Mouse (Mus musculus) C2C12 (cell line): ENCODE measurements around the gene Lrrc18. TPM values are rescaled to one million over a fixed set of nuclear protein-coding genes. Genes with fewer than 3 reads are reported as not detected.

ENCODE experiments used
- H3K27me3 ChIP-seq: one replicate; pipeline ENCODE4 v1.6.1; 2011; ENCODE audit not compliant: control insufficient read depth, insufficient read depth, insufficient read length
- H3K36me3 ChIP-seq: one replicate; pipeline ENCODE4 v1.6.1; 2011; ENCODE audit not compliant: control insufficient read depth, insufficient read depth
- H3K4me3 ChIP-seq: one replicate; pipeline ENCODE4 v1.5.1; 2011; ENCODE audit warnings: mild to moderate bottlenecking, control low read depth; ENCODE audit not compliant: poor library complexity, insufficient read depth, severe bottlenecking
- H3K79me2 ChIP-seq: one replicate; pipeline ENCODE4 v1.6.1; 2011; ENCODE audit not compliant: control insufficient read depth, insufficient read depth
- H3K79me3 ChIP-seq: one replicate; pipeline ENCODE4 v1.6.1; 2011; ENCODE audit warnings: low read depth, control low read depth
- H3ac ChIP-seq: one replicate; pipeline ENCODE3; 2011; ENCODE audit warnings: low read depth; ENCODE audit not compliant: control insufficient read depth, insufficient read length
- CEBPB ChIP-seq: IDR thresholded peaks from one replicate; pipeline ENCODE4 v1.6.1; 2011; ENCODE audit warnings: low read depth, mild to moderate bottlenecking, control low read depth, moderate library complexity
- CTCF ChIP-seq: IDR thresholded peaks from one replicate; pipeline ENCODE4 v1.5.1; 2011; ENCODE audit not compliant: control insufficient read depth, insufficient read depth, insufficient read length
- FOSL1 ChIP-seq: IDR thresholded peaks from one replicate; pipeline ENCODE4 v1.8.0; 2011; ENCODE audit warnings: mild to moderate bottlenecking, low read length; ENCODE audit not compliant: poor library complexity, insufficient read depth, severe bottlenecking
- MAX ChIP-seq: IDR thresholded peaks from one replicate; pipeline ENCODE4 v1.6.1; 2011; ENCODE audit warnings: mild to moderate bottlenecking, control low read depth
- MYOD1 ChIP-seq: IDR thresholded peaks from one replicate; pipeline ENCODE4 v1.6.1; 2011; ENCODE audit warnings: low read depth; ENCODE audit not compliant: control insufficient read depth, insufficient read length
- MYOG ChIP-seq: IDR thresholded peaks from one replicate; pipeline ENCODE4 v1.6.1; 2011; ENCODE audit not compliant: control insufficient read depth, insufficient read length; ENCODE audit errors: extremely low read depth
- USF1 ChIP-seq: IDR thresholded peaks from one replicate; pipeline ENCODE4 v1.6.1; 2011; ENCODE audit warnings: low read depth, mild to moderate bottlenecking, control low read depth, moderate library complexity
- polyA plus RNA-seq: library from polyadenylated mRNA; unstranded; fragments of >200 nt; fragmentation: generic; extraction: Trizol; gene quantifications from one replicate; pipeline ENCODE4 v1.2.1, GENCODE M21; 2012; ENCODE audit warnings: missing spikeins

Lrrc18 gene
- polyA plus RNA-seq, 1 experiment: not detected

DNA sequence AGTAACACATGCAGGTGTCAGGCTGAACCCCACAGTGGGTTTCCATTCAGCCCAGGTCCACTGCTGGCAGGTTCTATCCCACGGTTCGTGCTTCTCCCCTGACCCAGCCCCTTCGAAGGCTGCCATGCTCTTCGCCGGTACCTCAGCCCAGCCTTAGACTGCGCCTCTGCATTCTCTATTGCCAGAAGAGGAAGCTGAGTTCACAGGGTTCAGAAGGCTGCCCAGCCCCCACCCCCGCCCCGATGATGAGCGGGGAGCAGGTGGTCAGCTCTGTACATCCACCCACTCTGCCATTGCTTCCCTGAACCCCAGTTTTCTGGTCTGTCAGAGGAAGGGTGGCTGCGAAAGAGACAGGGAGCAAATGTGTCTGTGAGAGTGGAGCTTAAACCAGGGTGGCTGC, 8.3 kb downstream of the Lrrc18 start:
- H3K4me3 ChIP-seq: no peak overlapping the region
- no peaks in the 10 kb centered on the region for H3K79me3 ChIP-seq
- H3ac ChIP-seq: no peak overlapping the region
- H3K27me3 ChIP-seq: peaks cover 14% of the 10 kb centered on the region
- TF ChIP-seq CTCF (no peak), MYOD1 (no peak), MAX (no peak), MYOG (no peak), USF1 (no peak), FOSL1 (no peak), CEBPB (no peak)
- H3K36me3 ChIP-seq: no peaks in the 10 kb centered on the region
- no peaks in the 10 kb centered on the region for H3K79me2 ChIP-seq

DNA sequence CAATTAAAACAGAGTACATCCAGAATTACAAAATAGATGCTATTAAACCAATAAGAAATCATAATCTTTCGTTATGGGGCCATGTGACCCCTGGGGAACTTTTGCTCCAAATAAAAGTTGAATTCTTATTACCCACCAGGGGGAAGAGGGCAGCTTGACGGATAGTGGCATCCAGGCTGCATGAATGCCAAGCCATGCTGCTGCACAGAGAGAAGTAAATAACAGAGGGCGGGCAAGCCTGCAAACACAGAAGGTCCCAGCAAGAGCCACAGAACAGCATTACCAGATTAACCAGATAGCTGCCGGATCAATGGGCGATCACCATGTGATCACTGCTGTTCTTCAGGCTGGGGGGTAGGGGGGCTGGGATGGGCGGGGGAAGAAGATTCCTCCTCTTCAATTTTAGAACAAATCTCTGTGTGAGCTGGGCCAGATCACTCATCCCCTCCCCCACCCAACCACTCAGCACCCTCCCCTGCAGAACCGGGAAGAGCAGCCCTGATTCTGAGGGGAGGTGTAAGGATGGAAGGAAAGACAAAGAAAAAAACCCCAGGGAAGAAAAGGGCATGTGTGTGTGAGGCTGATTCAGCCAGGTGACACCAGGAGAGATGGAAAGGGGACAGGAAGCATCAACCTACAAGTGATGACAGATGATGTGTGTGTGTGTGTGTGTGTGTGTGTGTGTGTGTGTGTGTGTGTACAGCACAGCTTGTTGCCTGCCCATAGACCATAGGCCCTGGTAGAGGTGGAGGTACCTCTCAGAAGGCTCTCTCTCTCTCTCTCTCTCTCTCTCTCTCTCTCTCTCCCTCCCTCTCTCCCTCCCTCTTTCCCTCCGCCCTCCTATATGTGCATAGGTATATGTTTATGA, 9.2 kb downstream of the Lrrc18 start:
- Histone ChIP-seq H3K79me2 (no peaks in the 10 kb centered on the region), H3K27me3 (peaks cover 12% of the 10 kb centered on the region), H3ac (no peak overlapping the region), H3K36me3 (no peaks in the 10 kb centered on the region), H3K4me3 (no peak overlapping the region), H3K79me3 (no peaks in the 10 kb centered on the region)
- no peak for TF ChIP-seq MAX
- no peak for TF ChIP-seq FOSL1
- TF ChIP-seq CTCF: no peak
- TF ChIP-seq CEBPB: no peak
- no peak for TF ChIP-seq USF1
- no peak for TF ChIP-seq MYOD1
- TF ChIP-seq MYOG: no peak

DNA sequence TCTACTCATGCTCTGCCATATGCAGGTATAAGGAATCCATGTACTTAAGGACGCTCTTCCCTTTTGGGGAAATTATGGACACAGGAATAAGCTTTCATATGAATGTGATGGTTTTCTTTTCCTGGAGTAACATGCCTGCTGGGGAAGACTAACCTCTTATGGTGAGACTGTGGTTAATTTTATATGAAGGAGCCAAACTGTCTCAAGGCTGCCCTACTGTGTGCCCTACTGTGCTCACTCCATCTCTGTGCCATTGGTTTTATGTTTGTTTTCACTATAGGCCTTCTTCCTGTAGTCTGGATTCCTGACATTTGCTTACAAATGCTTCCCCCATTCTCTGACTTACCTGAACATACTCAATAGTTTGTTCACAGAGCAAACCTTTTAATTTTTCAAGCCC, 13.9 kb downstream of the Lrrc18 start:
- Histone ChIP-seq H3ac (no peak overlapping the region), H3K27me3 (peaks cover 23% of the 10 kb centered on the region), H3K36me3 (no peaks in the 10 kb centered on the region), H3K79me2 (no peaks in the 10 kb centered on the region), H3K79me3 (no peaks in the 10 kb centered on the region), H3K4me3 (no peak overlapping the region)
- TF ChIP-seq FOSL1 (no peak), USF1 (no peak), MYOD1 (no peak), CTCF (no peak), MYOG (no peak), CEBPB (no peak), MAX (no peak)

- TF ChIP-seq MYOG: no peak
- TF ChIP-seq CEBPB: no peak
- TF ChIP-seq FOSL1: no peak
- TF ChIP-seq CTCF: no peak
- TF ChIP-seq USF1: no peak
Observed at GRCm38 (mm10) chr14:33007638-33008037, 16.5 kb downstream of the Lrrc18 start.

GRCm38 (mm10) chr14:33019050-33019449, 27.9 kb downstream of the Lrrc18 start:
- Histone ChIP-seq H3ac (no peak overlapping the region), H3K27me3 (peaks cover 24% of the 10 kb centered on the region), H3K79me3 (no peaks in the 10 kb centered on the region), H3K4me3 (no peak overlapping the region), H3K79me2 (no peaks in the 10 kb centered on the region), H3K36me3 (no peaks in the 10 kb centered on the region)
- TF ChIP-seq MYOD1 (no peak), CEBPB (no peak), CTCF (no peak), FOSL1 (no peak), MAX (no peak), USF1 (no peak), MYOG (no peak)

More at GRCm38 (mm10) chr14:33007638-33008037, 16.5 kb downstream of the Lrrc18 start:
- peaks cover 21% of the 10 kb centered on the region for H3K27me3 ChIP-seq
- H3K79me2 ChIP-seq: no peaks in the 10 kb centered on the region
- no peak overlapping the region for H3ac ChIP-seq
- no peak overlapping the region for H3K4me3 ChIP-seq
- H3K36me3 ChIP-seq: no peaks in the 10 kb centered on the region
- no peaks in the 10 kb centered on the region for H3K79me3 ChIP-seq

DNA sequence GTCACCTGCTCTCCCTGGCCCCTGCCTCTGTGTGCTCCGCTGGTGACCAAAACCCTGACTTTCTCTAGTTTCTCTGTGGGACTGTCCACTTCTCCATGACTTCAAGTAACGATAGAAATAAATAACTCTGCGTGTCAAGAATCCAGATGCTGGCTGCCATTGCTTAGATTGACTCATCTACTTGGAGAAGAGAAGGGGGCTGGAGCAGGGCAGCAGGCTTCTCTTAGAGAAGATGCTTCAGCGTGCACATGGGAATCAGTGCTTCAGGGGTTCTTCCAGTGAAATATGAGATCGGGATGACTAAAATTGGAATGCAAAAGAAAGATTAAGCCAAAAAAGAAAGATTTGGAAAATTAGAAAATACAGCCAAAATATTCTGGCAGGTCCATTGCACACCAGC, 28.4 kb downstream of the Lrrc18 start:
- H3K36me3 ChIP-seq: no peaks in the 10 kb centered on the region
- no peak overlapping the region for H3K4me3 ChIP-seq
- peaks cover 28% of the 10 kb centered on the region for H3K27me3 ChIP-seq
- H3K79me2 ChIP-seq: no peaks in the 10 kb centered on the region
- H3ac ChIP-seq: no peak overlapping the region
- no peak for TF ChIP-seq CTCF
- no peak for TF ChIP-seq FOSL1
- TF ChIP-seq USF1: no peak
- no peaks in the 10 kb centered on the region for H3K79me3 ChIP-seq
